Mouse (Mus musculus) induced T-regulatory cell, adult 2 months (primary cell): Measurements from ENCODE around the gene Ralgapa2.

ENCODE experiments used
- DNase-seq: peaks from one replicate; pipeline ENCODE4 v3.0.0-alpha.2; 2012; ENCODE audit warnings: low read depth

Ralgapa2 gene

GRCm38 (mm10) chr2:146511911-146512580 is at the start of gene Ralgapa2:
Gene Ralgapa2 (minus strand): TSS chr2:146512344.
- peak; percentile 99 for DNase-seq

- DNase-seq: no peak
Observed at GRCm38 (mm10) chr2:146561505-146561904, 49.4 kb upstream of the Ralgapa2 start.

- DNase-seq: no peak
Observed at GRCm38 (mm10) chr2:146560633-146561043, 48.5 kb upstream of the Ralgapa2 start.

- DNase-seq: no peak
Observed at GRCm38 (mm10) chr2:146556148-146556547, 44.0 kb upstream of the Ralgapa2 start.

- no peak for DNase-seq
Observed at GRCm38 (mm10) chr2:146555351-146555750, 43.2 kb upstream of the Ralgapa2 start.

- no peak for DNase-seq
Observed at GRCm38 (mm10) chr2:146553701-146554100, 41.6 kb upstream of the Ralgapa2 start.

GRCm38 (mm10) chr2:146551818-146552217 is 39.7 kb upstream of the Ralgapa2 start:
- DNase-seq: no peak

- no peak for DNase-seq
Observed at GRCm38 (mm10) chr2:146549111-146549776, 37.1 kb upstream of the Ralgapa2 start.

GRCm38 (mm10) chr2:146544155-146544814 is 32.1 kb upstream of the Ralgapa2 start:
- DNase-seq: no peak

GRCm38 (mm10) chr2:146533118-146533949 is 21.2 kb upstream of the Ralgapa2 start:
- DNase-seq: no peak

- DNase-seq: no peak
Observed at GRCm38 (mm10) chr2:146532493-146532892, 20.3 kb upstream of the Ralgapa2 start.

GRCm38 (mm10) chr2:146525483-146525882 is 13.3 kb upstream of the Ralgapa2 start:
- DNase-seq: no peak

- no peak for DNase-seq
Observed at GRCm38 (mm10) chr2:146524685-146525415, 12.7 kb upstream of the Ralgapa2 start.

GRCm38 (mm10) chr2:146516894-146517293 is 4.8 kb upstream of the Ralgapa2 start:
- DNase-seq: peak; percentile 23

GRCm38 (mm10) chr2:146515081-146515480 is 2.9 kb upstream of the Ralgapa2 start:
- DNase-seq: no peak

- no peak for DNase-seq
Observed at GRCm38 (mm10) chr2:146512581-146512920, 407 bp upstream of the Ralgapa2 start.

- peak; percentile 64 for DNase-seq
Observed at GRCm38 (mm10) chr2:146511401-146511865, 711 bp downstream of the Ralgapa2 start.

GRCm38 (mm10) chr2:146510780-146511179 is 1.4 kb downstream of the Ralgapa2 start:
- DNase-seq: no peak

GRCm38 (mm10) chr2:146502578-146503311 is 9.4 kb downstream of the Ralgapa2 start:
- no peak for DNase-seq

GRCm38 (mm10) chr2:146500067-146500466 is 12.1 kb downstream of the Ralgapa2 start:
- DNase-seq: no peak

- no peak for DNase-seq
Observed at GRCm38 (mm10) chr2:146499111-146499510, 13.0 kb downstream of the Ralgapa2 start.
